Mouse (Mus musculus) monocyte, adult 2 months (primary cell): ENCODE results near the gene Clec9a.

Experiments
- DNase-seq, 2 experiments: peaks; one replicate each; pipeline ENCODE4 v3.0.0; 2022; ENCODE audit warnings: low spot score in 2 of 2, low read depth in 1 of 2

The Clec9a gene

DNA sequence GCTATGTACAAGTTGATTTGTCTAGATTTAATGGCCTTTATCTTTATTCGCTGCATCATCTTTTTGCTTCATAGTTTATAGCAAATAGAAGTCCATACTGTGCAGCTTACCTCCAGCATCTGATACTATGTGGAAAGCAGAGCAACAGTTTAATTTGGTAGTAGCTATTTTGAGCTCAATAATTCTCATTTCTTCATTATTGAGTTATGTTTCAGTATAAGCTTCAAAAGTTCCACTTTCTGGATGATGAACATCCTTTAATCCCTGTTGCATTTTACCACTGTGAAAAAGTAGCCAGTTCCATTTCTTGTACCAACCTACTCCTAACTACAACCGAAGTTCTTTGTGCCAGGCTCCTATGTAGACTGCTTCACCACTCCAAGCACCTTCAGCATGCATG is at the start of gene Clec9a:
Gene Clec9a (plus strand): TSS at position 301 of the 400 bp plus-strand sequence.
- no peak for DNase-seq

GRCm38 (mm10) chr6:129359515-129359914 is 49.1 kb upstream of the Clec9a start:
- DNase-seq = no peak

DNA sequence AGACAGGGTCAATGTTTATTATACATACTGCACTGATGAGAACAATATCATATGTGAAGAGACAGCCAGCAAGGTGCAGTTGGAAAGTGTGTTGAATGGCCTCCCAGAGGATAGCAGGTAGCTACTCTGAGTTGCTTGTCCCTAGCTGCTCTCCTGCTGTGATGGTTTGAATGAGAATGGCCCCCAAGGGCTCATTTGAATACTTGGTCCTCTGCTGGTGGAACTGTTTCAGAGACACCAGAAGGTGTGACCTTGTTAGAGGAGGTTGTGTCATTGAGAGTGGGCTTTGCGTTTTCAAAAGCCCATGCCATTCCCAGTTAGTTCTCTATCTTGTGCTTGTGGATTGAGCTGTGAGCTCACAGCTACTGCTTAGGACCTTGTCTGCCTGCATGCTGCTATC is 44.7 kb upstream of the Clec9a start:
- no peak for DNase-seq

GRCm38 (mm10) chr6:129365959-129366359 is 42.7 kb upstream of the Clec9a start:
- DNase-seq = no peak

DNA sequence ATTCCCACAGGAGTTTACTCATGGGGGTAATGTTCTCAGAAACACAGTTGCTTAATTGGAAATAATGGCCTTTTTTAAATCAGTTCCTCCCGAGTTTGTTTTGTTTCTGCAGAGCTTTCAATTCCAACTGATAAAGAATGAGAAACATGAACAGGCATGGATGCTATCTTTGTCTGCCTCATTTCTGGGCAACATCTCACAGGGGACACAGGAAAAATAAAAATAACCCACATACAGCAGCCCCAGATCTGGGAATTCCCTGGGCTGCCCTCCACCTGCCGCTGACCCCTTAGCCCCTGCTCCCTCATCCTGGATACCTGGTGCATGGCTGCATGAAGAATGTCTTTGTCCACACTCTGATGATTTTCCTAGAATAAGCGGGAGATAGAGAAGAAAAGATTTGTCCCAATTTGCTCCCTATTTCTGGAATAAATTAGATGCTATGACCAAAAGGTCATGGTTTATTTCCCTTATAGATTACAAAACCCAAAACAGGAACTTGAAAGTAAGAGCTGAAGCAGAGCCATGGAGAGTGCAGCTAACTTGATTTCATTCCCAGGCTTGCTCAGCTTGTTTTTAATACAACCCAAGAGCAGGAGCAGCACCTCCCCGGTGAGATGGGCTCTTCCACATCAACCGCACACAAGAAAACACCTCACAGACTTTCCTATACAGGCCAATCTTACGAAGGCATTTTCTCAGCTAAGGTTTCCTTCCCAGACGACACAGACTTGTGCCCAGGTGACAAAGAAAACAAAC is 39.1 kb upstream of the Clec9a start:
- DNase-seq = no peak

DNA sequence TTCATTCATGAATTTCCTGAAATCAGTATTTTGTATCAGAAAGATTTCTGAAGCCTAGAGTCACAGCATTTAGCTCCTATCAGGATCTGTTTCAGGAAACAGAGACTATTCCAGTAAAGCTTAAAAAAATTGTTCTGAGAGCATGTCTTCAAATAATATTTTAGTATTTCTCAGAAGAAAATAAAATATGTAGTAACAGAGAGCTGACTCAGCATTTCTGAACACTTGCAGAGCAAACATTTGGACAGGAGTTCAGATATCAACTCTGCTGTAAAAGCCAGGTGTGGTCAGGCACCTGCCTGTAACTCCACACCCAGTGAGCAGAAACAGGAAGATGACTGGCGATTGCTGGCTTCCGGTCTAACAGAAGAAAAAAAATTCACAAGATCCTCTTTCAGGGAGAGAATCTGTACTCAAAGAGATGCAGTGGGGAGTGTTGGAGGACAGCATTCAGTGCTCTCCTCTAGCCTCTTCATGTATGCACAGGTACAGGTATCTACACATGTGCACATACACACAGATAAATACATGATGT is 33.7 kb upstream of the Clec9a start:
- DNase-seq = no peak

GRCm38 (mm10) chr6:129380454-129380853 is 28.2 kb upstream of the Clec9a start:
- no peak for DNase-seq

GRCm38 (mm10) chr6:129381736-129382135 is 26.9 kb upstream of the Clec9a start:
- DNase-seq = no peak

- DNase-seq = no peak
Observed at GRCm38 (mm10) chr6:129383466-129383865, 25.2 kb upstream of the Clec9a start.

GRCm38 (mm10) chr6:129385000-129385399 is 23.7 kb upstream of the Clec9a start:
- DNase-seq = no peak

DNA sequence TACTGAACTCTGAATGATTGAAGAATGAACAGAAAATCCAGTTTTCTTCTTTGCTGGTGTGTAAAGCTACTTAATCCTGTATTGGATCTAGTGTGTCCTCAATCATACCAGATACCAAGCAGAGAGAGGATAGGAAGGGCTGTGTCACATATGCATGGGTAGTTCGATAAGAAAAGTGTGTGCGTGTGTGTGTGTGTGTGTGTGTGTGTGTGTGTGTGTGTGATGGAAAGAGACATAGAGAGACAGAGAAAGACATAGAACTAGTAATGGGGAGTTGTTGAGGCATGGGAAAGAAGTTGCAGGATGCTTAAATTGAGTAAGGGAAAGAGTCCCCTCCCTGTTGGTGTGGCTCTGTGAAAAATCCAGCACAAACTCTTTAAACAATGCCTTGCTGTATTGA is 22.9 kb upstream of the Clec9a start, which contains the start of gene Clec12b:
Gene Clec12b (minus strand): TSS at position 101 of the 400 bp plus-strand sequence.
- no peak for DNase-seq

DNA sequence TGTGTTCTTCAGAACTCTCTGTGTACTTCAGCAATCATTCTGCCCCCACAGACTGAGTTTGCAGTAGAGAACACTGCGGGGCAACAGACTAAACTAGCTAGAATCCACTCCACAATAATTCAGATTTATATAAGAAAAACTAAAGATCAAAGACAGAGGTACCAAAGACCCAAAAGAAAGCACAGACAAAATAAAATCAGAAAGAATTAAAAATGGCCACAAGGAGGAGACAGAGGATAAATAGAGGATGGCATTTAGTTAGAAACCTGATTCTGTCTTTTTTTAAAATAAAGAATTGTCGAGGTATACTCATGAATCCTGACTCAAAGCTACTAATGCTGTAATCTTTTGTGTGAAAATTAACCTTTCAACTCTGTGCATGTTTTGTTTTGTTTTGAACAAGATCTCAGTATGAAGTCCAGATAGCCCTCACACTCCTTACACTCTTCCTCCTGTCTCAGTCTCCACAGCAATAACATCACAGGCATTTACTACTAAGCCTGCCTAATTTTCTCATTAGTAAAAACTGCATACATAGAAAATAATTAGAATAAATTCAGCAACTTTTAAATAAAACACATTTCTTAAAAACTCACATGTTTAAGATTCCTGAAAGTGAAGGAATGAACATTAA is 15.5 kb upstream of the Clec9a start:
- no peak for DNase-seq

DNA sequence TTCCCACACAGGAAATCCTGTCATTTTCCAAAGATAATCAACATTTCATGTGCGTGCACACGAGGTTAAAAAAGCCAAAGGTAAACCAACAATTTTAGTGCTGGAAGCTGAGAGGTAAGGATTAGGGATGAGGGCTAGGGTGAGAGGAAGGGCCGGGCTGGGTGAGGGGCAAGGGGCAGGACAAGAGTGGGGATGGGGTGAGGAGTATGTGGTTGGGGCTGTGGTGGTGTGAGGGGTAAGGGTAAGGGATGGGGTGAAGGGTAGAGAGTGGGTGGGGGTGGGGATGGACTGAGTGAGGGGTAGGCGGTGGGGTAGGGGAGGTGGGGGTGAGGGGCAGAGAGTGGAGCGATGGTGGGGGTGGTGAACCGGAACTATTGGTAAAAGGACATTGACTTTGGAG is 14.9 kb upstream of the Clec9a start:
- no peak for DNase-seq

DNA sequence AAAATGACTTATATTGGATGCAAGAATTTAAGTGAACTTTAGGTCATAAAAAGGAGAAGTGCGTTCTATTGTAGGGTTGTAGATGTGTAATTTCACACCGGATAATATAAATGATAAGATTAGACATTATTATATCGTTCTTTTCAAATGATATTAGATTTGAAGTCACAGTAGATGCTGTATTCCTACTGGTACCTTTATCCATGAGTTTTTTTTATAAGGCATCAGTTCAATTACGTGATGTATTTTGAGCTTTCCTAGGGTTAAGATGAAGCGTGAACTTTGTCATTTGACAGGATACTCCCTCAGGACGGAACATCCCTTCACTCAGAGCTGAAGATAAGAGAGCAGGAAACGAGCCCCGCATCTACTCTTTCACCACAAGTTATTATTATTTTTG is 11.7 kb upstream of the Clec9a start, which contains the start of gene Clec1b:
Gene Clec1b (plus strand): TSS at position 301 of the 400 bp plus-strand sequence.
- DNase-seq = no peak

DNA sequence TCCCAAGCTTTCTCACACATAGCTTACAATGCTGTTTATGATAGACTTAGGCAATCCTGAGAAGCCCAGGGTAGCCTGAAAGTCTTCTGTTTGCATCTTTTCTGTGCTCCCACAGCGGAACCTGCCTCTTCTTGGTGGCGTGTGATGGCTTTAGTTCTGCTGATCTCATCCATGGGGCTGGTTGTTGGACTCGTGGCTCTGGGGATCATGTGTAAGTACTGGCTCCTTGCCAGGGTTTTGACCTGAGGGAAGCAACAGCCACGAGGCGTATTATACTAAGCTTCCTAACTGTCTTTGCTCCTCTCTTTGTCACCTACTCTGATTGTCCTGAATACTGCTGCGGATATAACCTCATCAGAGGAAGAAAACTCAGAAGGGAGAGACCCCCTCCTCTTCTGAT is 8.7 kb upstream of the Clec9a start:
- no peak for DNase-seq

DNA sequence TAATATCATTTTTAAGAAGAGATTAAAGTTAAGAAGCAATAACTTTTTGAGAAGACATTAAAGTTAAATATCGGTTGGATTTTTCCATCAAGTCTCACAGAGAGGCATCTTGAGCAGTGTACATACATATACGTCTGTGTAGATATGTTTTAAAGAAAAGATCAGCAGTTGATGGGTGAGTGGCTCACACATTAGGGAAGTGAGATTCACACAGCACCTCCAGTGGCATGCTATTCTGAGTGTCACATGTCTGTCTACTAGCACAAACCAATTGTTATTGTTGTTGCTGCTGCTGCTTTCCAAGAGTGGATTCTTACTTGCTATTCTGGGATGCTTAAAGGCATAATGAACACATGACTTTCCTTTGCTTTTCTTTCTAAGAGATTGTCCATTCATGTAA is 6.3 kb upstream of the Clec9a start:
- no peak for DNase-seq

DNA sequence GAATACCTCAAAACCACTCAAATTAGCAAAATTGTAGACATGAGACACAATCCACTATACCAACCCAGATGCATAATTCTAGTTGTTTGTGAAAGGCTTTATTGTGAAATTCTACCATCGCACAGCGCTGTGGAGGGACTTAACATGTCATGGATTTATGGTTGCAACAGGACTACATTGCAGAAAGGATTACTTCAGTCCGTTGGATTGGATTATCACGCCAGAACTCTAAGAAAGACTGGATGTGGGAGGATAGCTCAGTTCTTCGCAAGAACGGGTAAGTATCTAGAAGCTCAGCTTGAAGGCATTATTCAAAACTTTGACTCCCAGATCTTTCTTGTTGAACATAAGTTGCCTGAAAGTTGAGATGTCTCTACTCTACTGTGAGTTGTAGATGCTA is 5.3 kb upstream of the Clec9a start:
- DNase-seq = no peak

DNA sequence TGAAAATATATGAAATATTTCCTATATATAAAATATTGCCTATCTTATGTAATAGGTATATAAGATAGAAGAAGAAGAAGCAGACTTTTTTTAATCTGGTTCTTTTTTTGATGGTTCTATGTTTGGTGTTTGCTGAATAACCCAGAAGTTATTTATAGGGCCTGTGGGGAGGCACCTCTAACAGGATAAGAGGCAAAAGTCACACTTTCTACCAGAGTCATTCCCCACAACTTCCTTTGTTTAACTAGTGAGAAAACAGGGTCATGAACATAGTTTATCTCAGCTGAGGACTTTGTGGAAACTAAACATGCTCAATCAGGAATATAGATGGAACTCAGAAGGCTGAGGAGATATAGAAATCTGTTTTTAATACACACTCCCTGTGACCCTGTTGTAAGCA is 2.7 kb upstream of the Clec9a start:
- DNase-seq = no peak

- peak; percentile 12 to 20 for DNase-seq
Observed at GRCm38 (mm10) chr6:129407324-129407723, 1.3 kb upstream of the Clec9a start.

DNA sequence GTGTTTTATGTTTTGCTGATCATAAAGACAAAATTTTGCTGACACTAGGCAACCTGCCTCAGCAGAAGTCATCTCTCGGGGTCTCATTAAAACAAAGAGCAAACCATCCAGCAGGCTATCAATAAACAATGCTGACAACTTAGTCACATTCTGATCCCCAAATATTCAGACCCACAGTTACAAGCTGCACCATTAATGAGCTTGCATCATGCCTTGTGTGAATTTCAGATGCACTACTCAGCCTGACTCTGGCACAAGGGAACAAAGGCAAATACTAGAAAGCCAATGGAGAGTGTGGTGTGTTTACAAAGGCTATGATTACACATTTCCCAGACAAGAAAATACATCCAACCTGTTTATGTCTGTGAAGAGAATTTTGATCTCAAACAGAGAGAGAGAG is 5.5 kb downstream of the Clec9a start:
- no peak for DNase-seq

- DNase-seq = no peak
Observed at GRCm38 (mm10) chr6:129422311-129422710, 13.6 kb downstream of the Clec9a start.

- DNase-seq = no peak
Observed at GRCm38 (mm10) chr6:129423040-129423733, 14.5 kb downstream of the Clec9a start.
